In genomic region chr4:122909572-122910189, GRCm38 (mm10) we compare ENCODE assay signal across 11 mouse cellular contexts. TPM values are rescaled to one million over a fixed set of nuclear protein-coding genes. Genes with fewer than 3 reads are reported as not detected.
DNase-seq lines count a peak whose midpoint lies in the region; ATAC-seq lines count a peak whose summit lies in the region.
"Had no signal": no experiment of that assay in that cellular context is flagged by ENCODE, and none has a peak within 500 bp of the region (broad histone marks: within the 10 kb centered on the region; RNA-seq: fewer than 3 reads in every experiment).

No protein-coding gene starts in this region.

- no peaks in the 10 kb centered on the region for H3K36me3 ChIP-seq in hindbrain, embryonic 10.5 days
- H3K36me3 ChIP-seq in kidney, embryonic 14.5 days (ENCODE audit: control insufficient read depth, insufficient read depth, low read length), result no peaks in the 10 kb centered on the region
- H3K36me3 ChIP-seq: limb, embryonic 15.5 days had no signal

- no peak overlapping the region for H3K4me2 ChIP-seq in kidney, embryonic 14.5 days (replicated peaks; ENCODE audit: low read depth, low read length)
- H3K4me2 ChIP-seq: limb, embryonic 15.5 days had no signal

- 20% methylated on average over 12 of the region's 12 CpGs for WGBS in hindbrain, embryonic 10.5 days
- WGBS in kidney, embryonic 14.5 days, result 51% methylated on average over 12 of the region's 12 CpGs

- H3K4me3 ChIP-seq in hindbrain, embryonic 10.5 days, result peak overlapping the region; percentile 18
- H3K4me3 ChIP-seq in kidney, embryonic 14.5 days (ENCODE audit: low read length), result no peak overlapping the region
- H3K4me3 ChIP-seq: heart, adult 2 months; limb, embryonic 15.5 days had no signal

- intact Hi-C loops in left cerebral cortex, postnatal 4 days (cut with DNase I), result no loop called here

- H3K9ac ChIP-seq in kidney, embryonic 14.5 days (ENCODE audit: low read depth, low read length), result no peak overlapping the region
- H3K9ac ChIP-seq: limb, embryonic 15.5 days had no signal

- DNase-seq in left cerebral cortex, adult 18-20 months (ENCODE audit: low spot score in 2 of 2), result peak; percentile 36
- DNase-seq in left cerebral cortex, postnatal 4 days, result no peak
- DNase-seq in hindbrain, embryonic 10.5 days (ENCODE audit: low spot score), result peak; percentile 70
- DNase-seq in left cerebral cortex, adult 8-10 months (ENCODE audit: low spot score in 2 of 2), result peak; percentile 28 to 54
- DNase-seq in right cerebral cortex, postnatal 36 days (ENCODE audit: low spot score in 2 of 2), result peak; percentile 45 to 53
- no peak for DNase-seq in testis, postnatal 10 days (ENCODE audit: low spot score)
- DNase-seq in urinary bladder, adult 18-20 months (ENCODE audit: low spot score in 2 of 2), result no peak
- DNase-seq: heart, adult 2 months; kidney, adult 11 months had no signal

- H3K27ac ChIP-seq in hindbrain, embryonic 10.5 days, result peak overlapping the region; percentile 84
- H3K27ac ChIP-seq in kidney, embryonic 14.5 days (ENCODE audit: low read depth, low read length), result no peak overlapping the region
- H3K27ac ChIP-seq: heart, adult 2 months; limb, embryonic 15.5 days had no signal

- 0 out of 2 replicates have a peak, but pooled peaks cover 8% of the 10 kb centered on the region for H3K9me3 ChIP-seq in hindbrain, embryonic 10.5 days
- H3K9me3 ChIP-seq in kidney, embryonic 14.5 days (ENCODE audit: control insufficient read depth, low read length), result 0 out of 2 replicates have a peak, but pooled peaks cover 3% of the 10 kb centered on the region

- no peaks in the 10 kb centered on the region for H3K27me3 ChIP-seq in hindbrain, embryonic 10.5 days (ENCODE audit: insufficient read depth, poor library complexity, severe bottlenecking)
- no peaks in the 10 kb centered on the region for H3K27me3 ChIP-seq in kidney, embryonic 14.5 days (ENCODE audit: control insufficient read depth, insufficient read depth, low read length)
- H3K27me3 ChIP-seq: limb, embryonic 15.5 days had no signal

- peaks cover 17% of the 10 kb centered on the region for H3K4me1 ChIP-seq in hindbrain, embryonic 10.5 days (replicated peaks)
- H3K4me1 ChIP-seq in kidney, embryonic 14.5 days (ENCODE audit: control insufficient read depth, insufficient read depth, low read length), result no peaks in the 10 kb centered on the region
- H3K4me1 ChIP-seq: limb, embryonic 15.5 days had no signal

- no peak for ATAC-seq in kidney, embryonic 14.5 days (ENCODE audit: low FRiP score, low TSS enrichment)

RNA-seq across cellular contexts. Expression of gene Cap1, which starts 23.8 kb away (rescaled TPM):
- total RNA-seq in left cerebral cortex, adult 18-20 months (2021), result 100 to 1,000 TPM; 273 to 281 TPM
- 100 to 1,000 TPM; 174 to 186 TPM for total RNA-seq in left cerebral cortex, postnatal 4 days (2021)
- 66.8 and 79.3 TPM in 2 replicates for polyA plus RNA-seq in hindbrain, embryonic 10.5 days (2016; fragmentation: Nextera tagmentation; extraction: Ambion mirVana)
- total RNA-seq in left cerebral cortex, adult 8-10 months (2022), result 100 to 1,000 TPM; 300 to 310 (median 302) TPM
- 45.6 and 76.7 TPM in 2 replicates for polyA plus RNA-seq in kidney, embryonic 14.5 days (2014; fragmentation: Nextera tagmentation; extraction: Ambion mirVana)

RNA-seq across cellular contexts. Expression of gene Mfsd2a, which starts 51.3 kb away (rescaled TPM):
- 10 to 100 TPM; 19.2 to 21.4 TPM for total RNA-seq in left cerebral cortex, adult 18-20 months (2021)
- 10 to 100 TPM; 35.4 TPM for total RNA-seq in left cerebral cortex, postnatal 4 days (2021)
- polyA plus RNA-seq in hindbrain, embryonic 10.5 days (2016; fragmentation: Nextera tagmentation; extraction: Ambion mirVana), result 26.8 and 28.9 TPM in 2 replicates
- total RNA-seq in left cerebral cortex, adult 8-10 months (2022), result 10 to 100 TPM; 16.4 to 24.8 (median 20.1) TPM
- polyA plus RNA-seq in kidney, embryonic 14.5 days (2014; fragmentation: Nextera tagmentation; extraction: Ambion mirVana), result 3.1 and 3.4 TPM in 2 replicates

Comparison
In these comparisons a context has a peak if more than half of its experiments do, and no peak if none do; other contexts are left out.
1. DNase-seq: peak in left cerebral cortex, adult 18-20 months (2 of 2), hindbrain, embryonic 10.5 days (single experiment), left cerebral cortex, adult 8-10 months (2 of 2) and right cerebral cortex, postnatal 36 days (2 of 2); none in left cerebral cortex, postnatal 4 days (single experiment), testis, postnatal 10 days (single experiment) and urinary bladder, adult 18-20 months (0 of 2).